Mouse (Mus musculus): ENCODE results near the gene Tbca.

DNA sequence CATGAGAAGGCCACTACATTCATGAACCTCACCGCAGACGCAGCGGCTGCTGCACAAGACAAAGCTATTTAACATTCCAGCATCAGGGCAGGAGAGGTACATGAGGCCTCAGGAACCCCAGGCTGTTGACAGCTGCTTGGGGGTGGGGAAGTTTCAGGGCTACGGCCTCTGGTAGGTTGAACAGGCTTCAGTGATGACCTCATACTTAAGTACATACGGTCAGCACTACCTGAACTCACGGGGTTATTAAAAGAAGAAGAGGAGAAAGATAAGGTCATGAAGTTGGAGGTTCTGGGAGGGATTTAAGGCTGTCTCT is 19.6 kb upstream of the Tbca start:
- TF ChIP-seq CHD2 (IDR thresholded peaks at IDR 0.05; ENCODE audit: low read depth, low read length) (no peak), ZNF384 (IDR thresholded peaks at IDR 0.05; ENCODE audit: low read depth, low read length) (no peak), HCFC1 (IDR thresholded peaks at IDR 0.05; ENCODE audit: borderline replicate concordance, insufficient read depth, low read length) (no peak), MAFK (IDR thresholded peaks at IDR 0.05; ENCODE audit: insufficient read depth, low read depth, low read length) (no peak)

Measured in ES-E14 (cell line).